Mouse (Mus musculus): ENCODE results near the gene Ccdc12. TPM values are rescaled to one million over a fixed set of nuclear protein-coding genes. Genes with fewer than 3 reads are reported as not detected.

Gene Ccdc12
- polyA plus RNA-seq, 1 experiment = 59.2 TPM

DNA sequence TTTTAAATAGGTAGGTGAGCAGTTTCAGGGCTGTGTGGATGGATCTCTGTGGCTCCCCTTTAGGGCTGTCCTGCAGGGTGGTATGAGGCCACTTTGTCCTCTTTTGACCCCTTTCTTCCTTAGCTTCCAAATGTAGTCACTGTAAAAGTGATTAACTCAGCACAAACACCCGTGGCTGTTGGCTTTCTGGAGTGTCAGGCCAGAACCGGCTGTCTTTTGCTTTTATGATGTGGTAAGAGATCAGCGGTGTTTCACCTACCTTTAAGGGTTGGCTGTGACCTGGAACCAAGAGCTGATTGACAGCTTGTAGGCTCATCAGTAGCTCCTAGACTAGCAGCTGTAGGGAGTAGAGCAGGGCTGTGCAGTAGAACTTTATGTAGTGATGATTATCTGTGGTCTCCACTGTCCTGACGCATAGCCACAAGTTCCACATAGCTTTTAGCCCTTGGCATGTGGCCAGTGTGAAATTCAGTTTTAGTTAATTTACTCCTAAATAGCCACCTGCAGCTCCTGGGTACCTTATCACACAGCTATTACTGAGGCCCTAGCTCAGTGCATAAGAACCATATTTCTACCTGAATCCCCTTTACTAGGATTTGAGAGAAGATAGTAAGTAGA lies 11.0 kb downstream of the Ccdc12 start:
- Histone ChIP-seq H3K79me2 (ENCODE audit: control insufficient read depth, insufficient read depth) (peaks cover 35% of the 10 kb centered on the region), H3K36me3 (ENCODE audit: control insufficient read depth, insufficient read depth) (no peaks in the 10 kb centered on the region), H3K4me3 (no peak overlapping the region), H3K4me2 (ENCODE audit: low read depth) (no peak overlapping the region), H3K27me3 (ENCODE audit: control insufficient read depth, insufficient read depth, insufficient read length) (no peaks in the 10 kb centered on the region), H3ac (ENCODE audit: control insufficient read depth, insufficient read length) (no peak overlapping the region)
- TF ChIP-seq E2F4 (IDR thresholded peaks at IDR 0.05; ENCODE audit: insufficient read depth) = no peak
- no peak for TF ChIP-seq SRF (IDR thresholded peaks at IDR 0.05; ENCODE audit: control insufficient read depth, insufficient read length, low read depth)
- TF ChIP-seq MYOD1 (IDR thresholded peaks at IDR 0.05; ENCODE audit: control insufficient read depth in 1 of 3, insufficient read length in 2 of 3, low read depth in 2 of 3) = no peak
- no peak for TF ChIP-seq USF1 (IDR thresholded peaks at IDR 0.05; ENCODE audit: low read depth)
- TF ChIP-seq TCF12 (IDR thresholded peaks at IDR 0.05; ENCODE audit: insufficient read depth, poor library complexity, severe bottlenecking) = no peak
- TF ChIP-seq POLR2A (IDR thresholded peaks at IDR 0.05; ENCODE audit: insufficient read length, low read depth) = no peak
- TF ChIP-seq CEBPB (IDR thresholded peaks at IDR 0.05; ENCODE audit: insufficient read depth, poor library complexity, severe bottlenecking) = no peak
- no peak for TF ChIP-seq POLR2AphosphoS2 (IDR thresholded peaks at IDR 0.05; ENCODE audit: insufficient read length, low read depth)
- TF ChIP-seq TCF3 (IDR thresholded peaks at IDR 0.05; ENCODE audit: insufficient read length, low read depth) = no peak
- TF ChIP-seq MAX (IDR thresholded peaks at IDR 0.05; ENCODE audit: low read depth) = no peak
- no peak for TF ChIP-seq MYOG (IDR thresholded peaks at IDR 0.05; ENCODE audit: control insufficient read depth in 1 of 3, insufficient read depth in 1 of 3, insufficient read length in 2 of 3, low read depth in 2 of 3)
- TF ChIP-seq REST (IDR thresholded peaks at IDR 0.05; ENCODE audit: insufficient read depth, insufficient read length) = no peak

DNA sequence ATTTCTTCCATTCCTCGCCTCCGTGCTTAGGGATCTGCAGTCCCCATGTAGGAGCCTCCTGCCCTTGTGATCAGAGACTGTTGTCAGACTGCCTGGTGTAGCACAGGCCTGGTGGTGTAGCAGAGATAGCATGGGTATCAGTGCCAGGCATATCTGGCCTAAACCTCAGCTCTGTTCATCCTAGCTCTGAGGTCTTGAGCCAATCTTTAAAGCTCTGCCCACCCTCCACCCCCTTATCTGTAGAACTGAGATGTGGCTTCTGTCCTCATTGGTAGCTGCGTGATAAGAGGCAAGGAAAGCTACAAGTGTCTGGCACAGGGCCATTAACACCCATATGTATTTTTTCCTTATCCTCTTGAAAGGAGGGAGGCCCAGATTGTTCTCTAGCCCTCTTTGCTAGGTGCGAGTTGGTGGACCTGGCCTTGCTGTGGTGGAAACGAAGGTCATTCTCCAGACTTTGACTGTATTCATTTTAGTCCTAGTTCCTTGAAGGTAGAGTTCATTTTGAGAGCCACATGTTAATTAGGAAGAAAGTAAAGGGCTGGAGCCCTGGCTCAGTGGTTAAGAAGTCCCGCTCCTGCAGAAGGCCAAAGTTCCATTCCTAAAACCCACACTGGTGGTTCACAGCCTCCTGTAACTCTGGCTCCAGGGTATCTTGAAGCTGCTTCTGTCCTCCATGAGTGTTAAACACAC lies 12.4 kb downstream of the Ccdc12 start:
- peaks cover 33% of the 10 kb centered on the region for H3K79me2 ChIP-seq (ENCODE audit: control insufficient read depth, insufficient read depth)
- H3K4me2 ChIP-seq (ENCODE audit: low read depth) = no peak overlapping the region
- no peaks in the 10 kb centered on the region for H3K36me3 ChIP-seq (ENCODE audit: control insufficient read depth, insufficient read depth)
- no peak overlapping the region for H3K4me3 ChIP-seq
- no peak overlapping the region for H3ac ChIP-seq (ENCODE audit: control insufficient read depth, insufficient read length)
- no peaks in the 10 kb centered on the region for H3K27me3 ChIP-seq (ENCODE audit: control insufficient read depth, insufficient read depth, insufficient read length)
- TF ChIP-seq E2F4 (IDR thresholded peaks at IDR 0.05; ENCODE audit: insufficient read depth) = no peak
- TF ChIP-seq MYOD1 (IDR thresholded peaks at IDR 0.05; ENCODE audit: control insufficient read depth in 1 of 3, insufficient read length in 2 of 3, low read depth in 2 of 3) = no peak
- no peak for TF ChIP-seq TCF3 (IDR thresholded peaks at IDR 0.05; ENCODE audit: insufficient read length, low read depth)
- no peak for TF ChIP-seq POLR2AphosphoS2 (IDR thresholded peaks at IDR 0.05; ENCODE audit: insufficient read length, low read depth)
- no peak for TF ChIP-seq MAX (IDR thresholded peaks at IDR 0.05; ENCODE audit: low read depth)
- no peak for TF ChIP-seq POLR2A (IDR thresholded peaks at IDR 0.05; ENCODE audit: insufficient read length, low read depth)
- TF ChIP-seq USF1 (IDR thresholded peaks at IDR 0.05; ENCODE audit: low read depth) = no peak
- TF ChIP-seq REST (IDR thresholded peaks at IDR 0.05; ENCODE audit: insufficient read depth, insufficient read length) = no peak
- no peak for TF ChIP-seq TCF12 (IDR thresholded peaks at IDR 0.05; ENCODE audit: insufficient read depth, poor library complexity, severe bottlenecking)
- TF ChIP-seq SRF (IDR thresholded peaks at IDR 0.05; ENCODE audit: control insufficient read depth, insufficient read length, low read depth) = no peak
- no peak for TF ChIP-seq MYOG (IDR thresholded peaks at IDR 0.05; ENCODE audit: control insufficient read depth in 1 of 3, insufficient read depth in 1 of 3, insufficient read length in 2 of 3, low read depth in 2 of 3)
- TF ChIP-seq CEBPB (IDR thresholded peaks at IDR 0.05; ENCODE audit: insufficient read depth, poor library complexity, severe bottlenecking) = no peak

DNA sequence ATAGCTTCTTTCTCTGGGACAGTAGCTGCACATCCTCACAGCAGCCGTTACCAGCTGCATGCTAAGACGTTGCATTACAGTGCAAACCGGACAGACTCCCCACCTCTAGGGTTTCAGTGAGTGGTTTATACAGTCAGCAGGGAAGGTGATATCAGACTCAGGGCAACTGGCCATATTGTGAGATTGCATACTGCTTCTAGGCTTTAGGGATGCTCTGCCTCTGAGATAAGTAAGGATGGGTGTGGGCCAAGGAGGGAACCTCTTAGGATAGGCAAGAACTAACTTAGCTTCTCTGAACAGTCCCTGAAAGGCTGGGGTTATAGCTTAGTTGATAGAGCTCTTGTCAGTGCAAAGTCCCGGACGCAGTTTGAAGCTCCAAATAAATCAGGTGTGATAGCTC lies 13.5 kb downstream of the Ccdc12 start:
- no peak for TF ChIP-seq MYOD1 (IDR thresholded peaks at IDR 0.05; ENCODE audit: control insufficient read depth in 1 of 3, insufficient read length in 2 of 3, low read depth in 2 of 3)
- no peak for TF ChIP-seq MAX (IDR thresholded peaks at IDR 0.05; ENCODE audit: low read depth)
- no peak for TF ChIP-seq USF1 (IDR thresholded peaks at IDR 0.05; ENCODE audit: low read depth)
- TF ChIP-seq POLR2A (IDR thresholded peaks at IDR 0.05; ENCODE audit: insufficient read length, low read depth) = no peak
- TF ChIP-seq MYOG (IDR thresholded peaks at IDR 0.05; ENCODE audit: control insufficient read depth in 1 of 3, insufficient read depth in 1 of 3, insufficient read length in 2 of 3, low read depth in 2 of 3) = no peak
- no peak for TF ChIP-seq TCF12 (IDR thresholded peaks at IDR 0.05; ENCODE audit: insufficient read depth, poor library complexity, severe bottlenecking)
- TF ChIP-seq REST (IDR thresholded peaks at IDR 0.05; ENCODE audit: insufficient read depth, insufficient read length) = no peak
- no peak for TF ChIP-seq CEBPB (IDR thresholded peaks at IDR 0.05; ENCODE audit: insufficient read depth, poor library complexity, severe bottlenecking)
- no peak for TF ChIP-seq TCF3 (IDR thresholded peaks at IDR 0.05; ENCODE audit: insufficient read length, low read depth)
- Histone ChIP-seq H3K4me3 (no peak overlapping the region), H3K36me3 (ENCODE audit: control insufficient read depth, insufficient read depth) (no peaks in the 10 kb centered on the region), H3ac (ENCODE audit: control insufficient read depth, insufficient read length) (no peak overlapping the region), H3K27me3 (ENCODE audit: control insufficient read depth, insufficient read depth, insufficient read length) (no peaks in the 10 kb centered on the region), H3K4me2 (ENCODE audit: low read depth) (no peak overlapping the region), H3K79me2 (ENCODE audit: control insufficient read depth, insufficient read depth) (peaks cover 25% of the 10 kb centered on the region)

DNA sequence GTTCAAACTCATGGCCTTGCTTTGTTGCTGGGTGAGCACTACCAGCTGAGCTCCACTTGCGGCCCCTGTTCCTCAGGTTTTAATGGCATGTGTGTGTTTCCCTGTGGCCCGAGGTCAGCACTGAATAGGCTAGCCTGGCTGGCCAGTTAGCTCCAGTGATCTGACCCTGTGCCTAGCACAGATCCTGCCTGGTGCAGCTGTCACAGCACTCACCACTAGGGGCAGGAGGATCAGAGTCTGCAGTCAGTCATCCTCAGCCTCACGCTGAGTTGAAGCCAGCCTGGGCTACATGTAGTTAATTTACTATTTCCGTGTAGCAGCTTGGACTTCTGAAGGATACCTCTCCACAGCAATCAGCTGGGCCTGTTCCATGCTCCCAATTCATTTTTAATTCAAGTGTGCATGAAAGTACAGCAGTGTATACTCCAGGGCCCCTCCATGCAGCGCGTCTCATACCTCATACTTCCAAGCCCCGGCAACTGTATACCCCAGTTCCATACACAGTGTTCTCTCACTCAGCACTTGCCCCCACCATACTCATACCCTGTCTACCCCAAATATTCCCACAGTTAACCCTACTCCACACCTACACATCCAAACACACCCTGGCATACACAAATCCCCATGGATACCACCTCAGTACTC lies 16.3 kb downstream of the Ccdc12 start:
- Histone ChIP-seq H3ac (ENCODE audit: control insufficient read depth, insufficient read length) (no peak overlapping the region), H3K4me3 (no peak overlapping the region), H3K4me2 (ENCODE audit: low read depth) (no peak overlapping the region), H3K27me3 (ENCODE audit: control insufficient read depth, insufficient read depth, insufficient read length) (no peaks in the 10 kb centered on the region), H3K36me3 (ENCODE audit: control insufficient read depth, insufficient read depth) (no peaks in the 10 kb centered on the region), H3K79me2 (ENCODE audit: control insufficient read depth, insufficient read depth) (peaks cover 26% of the 10 kb centered on the region)
- TF ChIP-seq USF1 (IDR thresholded peaks at IDR 0.05; ENCODE audit: low read depth) = no peak
- peak in 2 of 3 experiments; percentile 66 to 84 for TF ChIP-seq MYOD1 (IDR thresholded peaks at IDR 0.05; ENCODE audit: control insufficient read depth in 1 of 3, insufficient read length in 2 of 3, low read depth in 2 of 3)
- no peak for TF ChIP-seq TCF3 (IDR thresholded peaks at IDR 0.05; ENCODE audit: insufficient read length, low read depth)
- peak in 2 of 3 experiments; percentile 61 to 78 for TF ChIP-seq MYOG (IDR thresholded peaks at IDR 0.05; ENCODE audit: control insufficient read depth in 1 of 3, insufficient read depth in 1 of 3, insufficient read length in 2 of 3, low read depth in 2 of 3)
- no peak for TF ChIP-seq CEBPB (IDR thresholded peaks at IDR 0.05; ENCODE audit: insufficient read depth, poor library complexity, severe bottlenecking)
- no peak for TF ChIP-seq REST (IDR thresholded peaks at IDR 0.05; ENCODE audit: insufficient read depth, insufficient read length)
- no peak for TF ChIP-seq SRF (IDR thresholded peaks at IDR 0.05; ENCODE audit: control insufficient read depth, insufficient read length, low read depth)
- TF ChIP-seq MAX (IDR thresholded peaks at IDR 0.05; ENCODE audit: low read depth) = no peak
- TF ChIP-seq E2F4 (IDR thresholded peaks at IDR 0.05; ENCODE audit: insufficient read depth) = no peak

All from myocyte (in vitro differentiated cells).